Mouse (Mus musculus): Measurements from ENCODE around the gene Gm14308. TPM values are rescaled to one million over a fixed set of nuclear protein-coding genes. Genes with fewer than 3 reads are reported as not detected.
"Not testable (repeated sequence)": the region's sequence is repeated elsewhere in the genome, so short reads cannot be mapped to it uniquely, and the experiment has no call there.

The Gm14308 gene
- 6.9 and 8.3 TPM in 2 replicates for polyA plus RNA-seq (2016; fragmentation: Nextera tagmentation; extraction: Ambion mirVana)

DNA sequence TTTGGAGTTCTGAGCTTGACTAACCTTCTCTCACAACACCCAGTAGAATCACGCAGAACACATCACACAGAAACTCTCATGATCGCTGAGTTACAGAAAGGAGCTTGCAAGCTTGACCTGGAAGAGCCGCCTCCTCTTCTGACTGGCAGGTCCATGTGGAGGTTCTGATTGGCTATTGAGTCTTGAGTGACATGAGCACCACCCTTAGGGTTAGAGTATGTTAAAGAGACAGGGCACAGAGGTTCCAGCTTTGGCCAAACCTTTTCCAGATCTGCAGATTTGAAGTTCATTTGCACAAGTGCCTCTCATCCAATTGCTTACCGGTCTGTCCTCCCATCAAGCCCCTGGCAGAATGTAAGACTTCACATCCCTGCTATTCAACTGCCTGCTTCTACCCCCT is at the start of gene Gm14308:
Gene Gm14308 (minus strand): TSS at position 101 of the 400 bp plus-strand sequence.
- not testable (repeated sequence) for H3K9me3 ChIP-seq (replicated peaks); H3K4me1 ChIP-seq; H3K27me3 ChIP-seq (ENCODE audit: low read depth, poor library complexity, severe bottlenecking); H3K4me3 ChIP-seq; DNase-seq (ENCODE audit: low spot score); H3K36me3 ChIP-seq; H3K27ac ChIP-seq
- no CpG with 5 or more reads among the region's 4 CpGs for WGBS

DNA sequence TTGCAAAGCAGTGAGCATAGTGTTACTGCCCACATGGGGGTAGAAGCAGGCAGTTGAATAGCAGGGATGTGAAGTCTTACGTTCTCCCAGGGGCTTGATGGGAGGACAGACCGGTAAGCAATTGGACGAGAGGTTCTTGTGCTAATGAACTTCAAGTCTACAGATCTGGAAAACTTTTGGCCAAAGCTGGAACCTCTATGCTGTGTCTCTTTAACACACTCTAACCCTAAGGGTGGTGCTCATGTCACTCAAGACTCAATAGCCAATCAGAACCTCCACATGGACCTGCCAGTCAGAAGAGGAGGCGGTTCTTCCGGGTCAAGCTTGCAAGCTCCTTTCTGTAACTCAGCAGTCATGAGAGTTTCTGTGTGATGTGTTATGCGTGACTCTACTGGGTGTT is 34.1 kb upstream of the Gm14308 start, which contains the start of gene Zfp973:
Gene Zfp973 (plus strand): TSS at position 301 of the 400 bp plus-strand sequence.
- not testable (repeated sequence) for H3K27ac ChIP-seq; DNase-seq (ENCODE audit: low spot score); H3K4me1 ChIP-seq; H3K4me3 ChIP-seq; H3K27me3 ChIP-seq (ENCODE audit: low read depth, poor library complexity, severe bottlenecking); H3K36me3 ChIP-seq; H3K9me3 ChIP-seq (replicated peaks)
- WGBS: no CpG with 5 or more reads among the region's 6 CpGs

Other genes with a start within 250 kb of the Gm14308 start
- 9.3 and 10.5 TPM in 2 replicates for gene Gm14435, start 212.8 kb downstream of the Gm14308 start, polyA plus RNA-seq (2016; fragmentation: Nextera tagmentation; extraction: Ambion mirVana)
- 0.21 TPM in 1 of 2 replicates, not detected in the other for gene Gm14434, start 149.6 kb downstream of the Gm14308 start, polyA plus RNA-seq (2016; fragmentation: Nextera tagmentation; extraction: Ambion mirVana)
- not detected in 2 replicates for gene Zfp967, start 115.3 kb downstream of the Gm14308 start, polyA plus RNA-seq (2016; fragmentation: Nextera tagmentation; extraction: Ambion mirVana)
- gene Zfp973, start 34.2 kb upstream of the Gm14308 start, polyA plus RNA-seq (2016; fragmentation: Nextera tagmentation; extraction: Ambion mirVana): 9.1 and 14.1 TPM in 2 replicates
- gene Gm14305, start 72.0 kb upstream of the Gm14308 start, polyA plus RNA-seq (2016; fragmentation: Nextera tagmentation; extraction: Ambion mirVana): 25.8 and 27.4 TPM in 2 replicates
- gene Gm14295, start 162.3 kb upstream of the Gm14308 start, polyA plus RNA-seq (2016; fragmentation: Nextera tagmentation; extraction: Ambion mirVana): 13.2 and 14.0 TPM in 2 replicates
- gene Gm14408, start 194.8 kb upstream of the Gm14308 start, polyA plus RNA-seq (2016; fragmentation: Nextera tagmentation; extraction: Ambion mirVana): not detected in 2 replicates

Data from limb, embryonic 10.5 days (tissue).